Mouse (Mus musculus): ENCODE results near the gene Vamp2. TPM values are rescaled to one million over a fixed set of nuclear protein-coding genes. Genes with fewer than 3 reads are reported as not detected.

Vamp2 gene
- polyA plus RNA-seq, 1 experiment from 2014 or later: 43.0 TPM

DNA sequence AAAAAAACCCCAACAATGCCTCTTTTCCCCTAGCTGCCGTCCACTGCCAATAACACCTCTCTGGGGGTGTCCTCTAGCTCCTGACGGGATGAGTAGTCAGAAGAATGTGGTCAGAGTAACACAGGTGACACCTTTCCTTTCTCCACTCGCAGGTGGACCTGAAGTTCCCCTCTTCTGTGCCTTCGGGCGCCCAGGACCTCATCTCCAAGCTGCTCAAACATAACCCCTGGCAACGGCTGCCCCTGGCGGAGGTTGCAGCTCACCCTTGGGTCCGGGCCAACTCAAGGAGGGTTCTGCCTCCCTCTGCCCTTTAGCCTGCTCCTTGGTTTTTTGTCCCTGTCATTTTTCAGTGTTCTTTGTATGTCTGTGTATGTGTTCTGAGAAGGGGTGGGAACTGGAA lies 37.5 kb upstream of the Vamp2 start:
- H3K27me3 ChIP-seq (ENCODE audit: control insufficient read depth, insufficient read depth, low read length): no peaks in the 10 kb centered on the region
- H3K36me3 ChIP-seq (ENCODE audit: control insufficient read depth, insufficient read depth, low read length): no peaks in the 10 kb centered on the region
- H3K27ac ChIP-seq (replicated peaks): no peak overlapping the region
- no peaks in the 10 kb centered on the region for H3K4me1 ChIP-seq (replicated peaks; ENCODE audit: control insufficient read depth, insufficient read depth)
- no peak overlapping the region for H3K4me3 ChIP-seq (ENCODE audit: low read depth, low read length)
- DNase-seq (ENCODE audit: low spot score) (no peak), ATAC-seq (ENCODE audit: low FRiP score, low TSS enrichment) (no peak)
- no peak for TF ChIP-seq CTCF (IDR thresholded peaks at IDR 0.05; ENCODE audit: low read depth)
- TF ChIP-seq EP300 (optimal IDR thresholded peaks at IDR 0.05): no peak
- H3K4me2 ChIP-seq (replicated peaks; ENCODE audit: low read depth): no peak overlapping the region
- WGBS: 91% methylated on average over 8 of the region's 8 CpGs
- H3K9me3 ChIP-seq (ENCODE audit: control insufficient read depth, low read length): no peaks in the 10 kb centered on the region
- H3K9ac ChIP-seq (ENCODE audit: low read length): no peak overlapping the region

DNA sequence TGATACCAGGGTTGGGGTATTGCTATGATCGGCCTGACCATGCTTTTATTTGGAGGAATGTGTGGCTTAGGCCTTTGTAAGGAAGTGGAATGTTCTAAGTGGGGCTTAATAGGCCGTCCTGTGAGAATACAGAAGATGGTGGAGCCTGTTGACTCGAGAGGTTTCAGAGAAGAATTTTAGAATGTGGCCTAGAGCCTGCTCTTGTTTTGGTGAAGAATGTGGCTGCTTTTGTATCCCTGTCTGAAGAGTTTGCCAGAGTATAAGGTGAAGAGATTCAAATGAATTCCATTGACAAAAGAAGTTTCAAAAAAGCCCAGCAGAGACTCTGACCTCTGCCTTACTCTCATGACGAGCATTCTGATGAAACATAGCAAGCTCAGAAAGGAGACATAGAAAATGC lies 36.5 kb upstream of the Vamp2 start:
- no peak overlapping the region for H3K4me3 ChIP-seq (ENCODE audit: low read depth, low read length)
- no peaks in the 10 kb centered on the region for H3K27me3 ChIP-seq (ENCODE audit: control insufficient read depth, insufficient read depth, low read length)
- ATAC-seq (ENCODE audit: low FRiP score, low TSS enrichment): no peak
- H3K36me3 ChIP-seq (ENCODE audit: control insufficient read depth, insufficient read depth, low read length): no peaks in the 10 kb centered on the region
- no peak for TF ChIP-seq CTCF (IDR thresholded peaks at IDR 0.05; ENCODE audit: low read depth)
- no peak for TF ChIP-seq EP300 (optimal IDR thresholded peaks at IDR 0.05)
- H3K4me1 ChIP-seq (replicated peaks; ENCODE audit: control insufficient read depth, insufficient read depth): no peaks in the 10 kb centered on the region
- 82% methylated on average over 4 of the region's 4 CpGs for WGBS
- H3K9ac ChIP-seq (ENCODE audit: low read length): no peak overlapping the region
- H3K9me3 ChIP-seq (ENCODE audit: control insufficient read depth, low read length): no peaks in the 10 kb centered on the region
- no peak for DNase-seq (ENCODE audit: low spot score)
- no peak overlapping the region for H3K4me2 ChIP-seq (replicated peaks; ENCODE audit: low read depth)
- no peak overlapping the region for H3K27ac ChIP-seq (replicated peaks)

DNA sequence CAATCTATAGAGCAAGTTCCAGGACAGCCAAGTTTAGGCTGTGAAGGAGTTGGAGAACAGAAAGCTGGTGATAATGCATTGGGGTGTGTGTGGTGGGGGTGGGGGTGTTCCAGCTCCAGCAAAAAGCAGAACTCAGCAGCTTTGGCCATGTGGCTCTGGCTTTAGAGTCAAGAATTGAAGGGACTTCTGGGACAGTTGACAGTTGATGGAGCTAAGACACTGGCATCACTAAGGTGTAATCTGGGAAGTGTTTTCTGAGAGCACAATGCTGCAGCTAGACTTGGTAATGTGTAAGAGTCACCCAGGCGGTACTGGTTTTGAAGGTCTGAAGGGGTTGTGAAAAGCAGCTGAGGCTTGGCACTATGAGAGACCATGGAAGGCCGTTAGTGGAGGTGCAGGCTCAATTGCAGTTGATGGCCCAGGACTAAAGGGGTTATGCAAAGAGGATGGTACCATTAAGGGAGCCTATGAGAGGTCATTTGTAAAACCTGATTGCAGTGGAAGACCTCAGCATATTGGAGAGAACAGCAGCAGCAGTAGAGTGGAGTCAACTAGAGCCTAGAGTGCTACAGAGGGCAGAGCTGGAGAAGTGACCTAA lies 35.4 kb upstream of the Vamp2 start:
- Histone ChIP-seq H3K4me1 (replicated peaks; ENCODE audit: control insufficient read depth, insufficient read depth) (no peaks in the 10 kb centered on the region), H3K4me3 (ENCODE audit: low read depth, low read length) (no peak overlapping the region), H3K9ac (ENCODE audit: low read length) (no peak overlapping the region), H3K4me2 (replicated peaks; ENCODE audit: low read depth) (no peak overlapping the region), H3K9me3 (ENCODE audit: control insufficient read depth, low read length) (no peaks in the 10 kb centered on the region), H3K27ac (replicated peaks) (no peak overlapping the region), H3K36me3 (ENCODE audit: control insufficient read depth, insufficient read depth, low read length) (no peaks in the 10 kb centered on the region), H3K27me3 (ENCODE audit: control insufficient read depth, insufficient read depth, low read length) (no peaks in the 10 kb centered on the region)
- DNase-seq (ENCODE audit: low spot score): no peak
- TF ChIP-seq CTCF (IDR thresholded peaks at IDR 0.05; ENCODE audit: low read depth): no peak
- TF ChIP-seq EP300 (optimal IDR thresholded peaks at IDR 0.05): no peak
- WGBS: 89% methylated on average over 2 of the region's 2 CpGs
- no peak for ATAC-seq (ENCODE audit: low FRiP score, low TSS enrichment)

DNA sequence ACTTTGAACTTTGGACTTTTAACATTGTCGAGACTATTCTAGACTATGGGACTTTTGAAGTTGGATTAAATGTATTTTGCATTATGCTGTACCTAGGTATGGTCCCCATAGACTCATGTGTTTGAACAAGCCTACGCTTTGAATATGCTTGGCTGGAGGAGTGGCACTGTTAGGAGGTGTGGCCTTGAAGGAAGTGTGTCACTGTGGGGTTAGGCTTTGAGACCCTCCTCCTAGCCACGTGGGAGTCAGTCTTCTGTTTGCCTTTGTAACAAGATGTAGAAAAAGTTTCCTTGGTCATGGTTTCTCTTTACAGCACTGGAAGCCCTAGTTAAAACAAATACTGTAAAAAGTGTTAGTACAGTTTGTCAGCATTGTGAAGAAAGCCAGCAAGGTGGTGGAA lies 34.4 kb upstream of the Vamp2 start:
- WGBS: 42% methylated on average over 3 of the region's 3 CpGs
- H3K27ac ChIP-seq (replicated peaks): no peak overlapping the region
- no peaks in the 10 kb centered on the region for H3K9me3 ChIP-seq (ENCODE audit: control insufficient read depth, low read length)
- peak; percentile 88 for ATAC-seq (ENCODE audit: low FRiP score, low TSS enrichment)
- H3K4me2 ChIP-seq (replicated peaks; ENCODE audit: low read depth): no peak overlapping the region
- peak; percentile 67 for DNase-seq (ENCODE audit: low spot score)
- no peaks in the 10 kb centered on the region for H3K4me1 ChIP-seq (replicated peaks; ENCODE audit: control insufficient read depth, insufficient read depth)
- no peak overlapping the region for H3K4me3 ChIP-seq (ENCODE audit: low read depth, low read length)
- TF ChIP-seq EP300 (optimal IDR thresholded peaks at IDR 0.05): no peak
- TF ChIP-seq CTCF (IDR thresholded peaks at IDR 0.05; ENCODE audit: low read depth): no peak
- no peaks in the 10 kb centered on the region for H3K27me3 ChIP-seq (ENCODE audit: control insufficient read depth, insufficient read depth, low read length)
- no peak overlapping the region for H3K9ac ChIP-seq (ENCODE audit: low read length)
- no peaks in the 10 kb centered on the region for H3K36me3 ChIP-seq (ENCODE audit: control insufficient read depth, insufficient read depth, low read length)

DNA sequence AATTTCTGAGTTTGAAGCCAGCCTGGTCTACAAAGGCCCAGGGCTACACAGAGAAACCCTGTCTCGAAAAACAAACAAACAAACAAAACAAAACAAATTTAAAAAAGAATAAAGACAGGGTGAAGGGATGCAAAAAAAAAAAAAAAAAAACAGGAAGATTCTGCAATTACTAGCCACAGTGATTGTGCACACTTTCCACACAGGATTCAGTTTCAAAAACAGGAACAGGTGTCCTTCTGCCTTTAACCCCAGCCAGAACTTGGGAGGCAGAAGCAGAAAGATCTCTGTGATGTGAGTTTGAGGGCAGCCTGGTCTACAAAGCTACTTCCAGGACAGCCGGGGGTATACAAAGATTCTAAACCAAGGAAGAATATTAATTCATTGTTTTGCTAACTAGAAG lies 30.0 kb upstream of the Vamp2 start:
- no peaks in the 10 kb centered on the region for H3K27me3 ChIP-seq (ENCODE audit: control insufficient read depth, insufficient read depth, low read length)
- DNase-seq (ENCODE audit: low spot score): no peak
- peak overlapping the region; percentile 71; the same call in 1 of the 2 replicates for H3K9ac ChIP-seq (ENCODE audit: low read length)
- WGBS: 58% methylated on average over 2 of the region's 2 CpGs
- H3K4me1 ChIP-seq (replicated peaks; ENCODE audit: control insufficient read depth, insufficient read depth): peaks cover 2% of the 10 kb centered on the region; the same call in 1 of the 2 replicates
- peak overlapping the region; percentile 97 for H3K4me3 ChIP-seq (ENCODE audit: low read depth, low read length)
- peak overlapping the region; percentile 67 for H3K4me2 ChIP-seq (replicated peaks; ENCODE audit: low read depth)
- no peaks in the 10 kb centered on the region for H3K36me3 ChIP-seq (ENCODE audit: control insufficient read depth, insufficient read depth, low read length)
- no peaks in the 10 kb centered on the region for H3K9me3 ChIP-seq (ENCODE audit: control insufficient read depth, low read length)
- TF ChIP-seq EP300 (optimal IDR thresholded peaks at IDR 0.05) (no peak), CTCF (IDR thresholded peaks at IDR 0.05; ENCODE audit: low read depth) (no peak)
- ATAC-seq (ENCODE audit: low FRiP score, low TSS enrichment): no peak
- H3K27ac ChIP-seq (replicated peaks): peak overlapping the region; percentile 90; the same call in 1 of the 2 replicates

DNA sequence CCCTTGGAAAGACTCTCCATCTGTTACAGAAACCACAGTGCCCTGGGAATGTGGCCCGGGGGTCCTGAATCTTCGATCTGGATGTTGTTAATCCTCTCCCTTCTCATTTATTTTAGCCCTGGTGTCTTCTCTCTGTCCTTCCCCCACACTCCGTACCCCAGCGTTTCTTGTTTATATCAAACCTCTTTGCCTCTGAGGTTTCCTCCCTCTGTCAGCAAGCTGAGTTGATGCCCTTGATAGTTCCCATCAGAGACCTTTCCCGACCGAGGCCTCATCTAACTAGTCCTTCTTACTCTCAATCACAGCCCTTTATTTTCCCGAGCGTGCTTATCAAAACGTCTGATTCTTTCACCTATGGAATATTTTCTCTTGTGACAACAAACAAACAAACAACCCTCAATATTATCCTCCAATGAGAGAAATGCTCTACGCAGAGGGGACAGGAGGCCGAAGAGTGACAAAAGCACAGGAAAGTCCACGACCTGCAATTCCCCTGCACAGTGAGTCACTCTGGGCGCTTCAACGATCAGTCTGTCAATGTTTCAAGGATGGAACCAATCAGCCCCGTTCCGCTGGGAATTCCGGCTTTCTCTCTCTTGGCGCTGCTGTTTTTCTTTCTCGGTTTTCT lies 29.4 kb upstream of the Vamp2 start:
- DNase-seq (ENCODE audit: low spot score): no peak
- Histone ChIP-seq H3K27me3 (ENCODE audit: control insufficient read depth, insufficient read depth, low read length) (no peaks in the 10 kb centered on the region), H3K4me3 (ENCODE audit: low read depth, low read length) (peak overlapping the region; percentile 97), H3K9ac (ENCODE audit: low read length) (peak overlapping the region; percentile 71), H3K36me3 (ENCODE audit: control insufficient read depth, insufficient read depth, low read length) (no peaks in the 10 kb centered on the region), H3K4me2 (replicated peaks; ENCODE audit: low read depth) (peak overlapping the region; percentile 67), H3K4me1 (replicated peaks; ENCODE audit: control insufficient read depth, insufficient read depth) (peaks cover 2% of the 10 kb centered on the region; the same call in 1 of the 2 replicates), H3K27ac (replicated peaks) (peak overlapping the region; percentile 90), H3K9me3 (ENCODE audit: control insufficient read depth, low read length) (no peaks in the 10 kb centered on the region)
- TF ChIP-seq CTCF (IDR thresholded peaks at IDR 0.05; ENCODE audit: low read depth) (no peak), EP300 (optimal IDR thresholded peaks at IDR 0.05) (no peak)
- WGBS: 1% methylated on average over 19 of the region's 19 CpGs
- peak; percentile 7 for ATAC-seq (ENCODE audit: low FRiP score, low TSS enrichment)

Data from stomach, postnatal 0 days (tissue).